Mouse (Mus musculus) midbrain, embryonic 12.5 days (tissue): ENCODE data around the gene Ffar3. TPM values are rescaled to one million over a fixed set of nuclear protein-coding genes. Genes with fewer than 3 reads are reported as not detected.

Experiments
- ATAC-seq: fragments of 200-750 bp; cut with Nextera tagmentation; 2 replicates; pipeline ENCODE4 v1.8.0; 2017; ENCODE audit warnings: low read depth, moderate TSS enrichment, moderate library complexity; ENCODE audit not compliant: low FRiP score
- H3K27ac ChIP-seq: fragments of 300-500 bp; sonication (generic); replicated peaks from 2 replicates; pipeline ENCODE4 v1.5.1; 2016; ENCODE audit warnings: mild to moderate bottlenecking
- H3K27me3 ChIP-seq: fragments of 300-500 bp; sonication (generic); 2 replicates; pipeline ENCODE4 v1.6.1; 2016; ENCODE audit warnings: mild to moderate bottlenecking
- H3K36me3 ChIP-seq: fragments of 300-500 bp; sonication (generic); 2 replicates; pipeline ENCODE4 v1.6.1; 2016
- H3K4me1 ChIP-seq: fragments of 300-500 bp; sonication (generic); 2 replicates; pipeline ENCODE4 v1.6.1; 2016
- H3K4me2 ChIP-seq: fragments of 300-500 bp; sonication (generic); replicated peaks from 2 replicates; pipeline ENCODE4 v1.6.1; 2016; ENCODE audit warnings: mild to moderate bottlenecking, moderate library complexity
- H3K4me3 ChIP-seq: fragments of 300-500 bp; sonication (generic); 2 replicates; pipeline ENCODE4 v1.5.1; 2016; ENCODE audit warnings: mild to moderate bottlenecking
- H3K9ac ChIP-seq: fragments of 300-500 bp; sonication (generic); replicated peaks from 2 replicates; pipeline ENCODE4 v1.6.1; 2016; ENCODE audit warnings: mild to moderate bottlenecking, moderate library complexity
- H3K9me3 ChIP-seq: fragments of 300-500 bp; sonication (generic); 2 replicates; pipeline ENCODE4 v1.6.1; 2016; ENCODE audit warnings: mild to moderate bottlenecking
- WGBS: fragments of 180-500 bp; shearing (Covaris S2); methylation state at CpG from one replicate; pipeline ENCODE4 v1.1.7; 2016; 5-methylcytosine and 5-hydroxymethylcytosine counted together
- polyA plus RNA-seq: library from polyadenylated mRNA; unstranded; fragments of >200 nt; fragmentation: Nextera tagmentation; extraction: Ambion mirVana; gene quantifications from 2 replicates; pipeline ENCODE4 v1.2.1, GENCODE M21; 2016

Ffar3 gene
- polyA plus RNA-seq, 1 experiment from 2014 or later, result not detected

GRCm38 (mm10) chr7:30873083-30873482 is 17.1 kb upstream of the Ffar3 start:
- no peak overlapping the region for H3K27ac ChIP-seq
- no peak for ATAC-seq
- H3K4me2 ChIP-seq, result peak overlapping the region; percentile 25
- no peak overlapping the region for H3K4me3 ChIP-seq
- H3K9me3 ChIP-seq, result no peaks in the 10 kb centered on the region
- no peaks in the 10 kb centered on the region for H3K36me3 ChIP-seq
- WGBS, result 28% methylated on average over 15 of the region's 15 CpGs
- H3K9ac ChIP-seq, result no peak overlapping the region
- H3K27me3 ChIP-seq, result peaks cover 6% of the 10 kb centered on the region; the same call in 1 of the 2 replicates
- no peaks in the 10 kb centered on the region for H3K4me1 ChIP-seq

- Histone ChIP-seq H3K27ac (no peak overlapping the region), H3K9me3 (no peaks in the 10 kb centered on the region), H3K27me3 (0 out of 2 replicates have a peak, but pooled peaks cover 8% of the 10 kb centered on the region), H3K36me3 (no peaks in the 10 kb centered on the region), H3K4me3 (no peak overlapping the region), H3K4me1 (0 out of 2 replicates have a peak, but pooled peaks cover 3% of the 10 kb centered on the region), H3K9ac (no peak overlapping the region), H3K4me2 (no peak overlapping the region)
- WGBS, result 76% methylated on average over 8 of the region's 8 CpGs
- no peak for ATAC-seq
Measured at GRCm38 (mm10) chr7:30863386-30863785, 7.4 kb upstream of the Ffar3 start.

GRCm38 (mm10) chr7:30861464-30861863 is 5.5 kb upstream of the Ffar3 start, which contains the start of gene Ffar1:
TSS of gene Ffar1 (minus strand) at chr7:30861564.
- no peak within 1 kb of the TSS for H3K4me2 ChIP-seq
- no peak for ATAC-seq
- H3K4me3 ChIP-seq, result no peak within 1 kb of the TSS
- 84% methylated on average over 12 of the region's 12 CpGs for WGBS
- H3K4me1 ChIP-seq, result 0 out of 2 replicates have a peak, but pooled peaks cover 3% of the 10 kb centered on the region
- no peaks in the 10 kb centered on the region for H3K36me3 ChIP-seq
- no peak within 1 kb of the TSS for H3K27ac ChIP-seq
- H3K9me3 ChIP-seq, result no peaks in the 10 kb centered on the region
- H3K27me3 ChIP-seq, result 0 out of 2 replicates have a peak, but pooled peaks cover 8% of the 10 kb centered on the region
- 0 out of 2 replicates have a peak within 1 kb of the TSS, but pooled peaks have one; percentile 28 for H3K9ac ChIP-seq

- peak; percentile 69 for ATAC-seq
- no peaks in the 10 kb centered on the region for H3K9me3 ChIP-seq
- peak overlapping the region; percentile 49 for H3K4me2 ChIP-seq
- peak overlapping the region; percentile 28 for H3K4me3 ChIP-seq
- WGBS, result 11% methylated on average over 12 of the region's 16 CpGs
- 0 out of 2 replicates have a peak, but pooled peaks cover 3% of the 10 kb centered on the region for H3K4me1 ChIP-seq
- H3K27ac ChIP-seq, result no peak overlapping the region
- H3K9ac ChIP-seq, result no peak overlapping the region
- H3K36me3 ChIP-seq, result no peaks in the 10 kb centered on the region
- 0 out of 2 replicates have a peak, but pooled peaks cover 8% of the 10 kb centered on the region for H3K27me3 ChIP-seq
Measured at GRCm38 (mm10) chr7:30859635-30860402, 3.8 kb upstream of the Ffar3 start.

- Histone ChIP-seq H3K27me3 (0 out of 2 replicates have a peak, but pooled peaks cover 8% of the 10 kb centered on the region), H3K9ac (no peak overlapping the region), H3K9me3 (no peaks in the 10 kb centered on the region), H3K4me2 (peak overlapping the region; percentile 49; the same call in 1 of the 2 replicates), H3K36me3 (no peaks in the 10 kb centered on the region), H3K4me3 (no peak overlapping the region), H3K27ac (no peak overlapping the region), H3K4me1 (0 out of 2 replicates have a peak, but pooled peaks cover 3% of the 10 kb centered on the region)
- peak; percentile 42; the same call in 1 of the 2 replicates for ATAC-seq
Measured at GRCm38 (mm10) chr7:30859290-30859634, 3.3 kb upstream of the Ffar3 start.

GRCm38 (mm10) chr7:30857746-30858145 is 1.8 kb upstream of the Ffar3 start:
- no peaks in the 10 kb centered on the region for H3K9me3 ChIP-seq
- no peak overlapping the region for H3K4me3 ChIP-seq
- H3K36me3 ChIP-seq, result no peaks in the 10 kb centered on the region
- WGBS, result 89% methylated on average over 1 of the region's 1 CpGs
- 0 out of 2 replicates have a peak, but pooled peaks cover 8% of the 10 kb centered on the region for H3K27me3 ChIP-seq
- no peak overlapping the region for H3K27ac ChIP-seq
- no peak overlapping the region for H3K9ac ChIP-seq
- no peaks in the 10 kb centered on the region for H3K4me1 ChIP-seq
- H3K4me2 ChIP-seq, result no peak overlapping the region
- ATAC-seq, result no peak

GRCm38 (mm10) chr7:30851421-30851820 is 4.6 kb downstream of the Ffar3 start:
- Histone ChIP-seq H3K4me1 (no peaks in the 10 kb centered on the region), H3K27ac (no peak overlapping the region), H3K4me3 (no peak overlapping the region), H3K27me3 (no peaks in the 10 kb centered on the region), H3K4me2 (no peak overlapping the region), H3K9me3 (no peaks in the 10 kb centered on the region), H3K9ac (no peak overlapping the region), H3K36me3 (no peaks in the 10 kb centered on the region)
- no peak for ATAC-seq
- WGBS, result 90% methylated on average over 1 of the region's 1 CpGs

GRCm38 (mm10) chr7:30847934-30848333 is 8.0 kb downstream of the Ffar3 start:
- H3K4me1 ChIP-seq, result peaks cover 6% of the 10 kb centered on the region; the same call in 1 of the 2 replicates

GRCm38 (mm10) chr7:30847386-30847785 is 8.6 kb downstream of the Ffar3 start:
- H3K9me3 ChIP-seq, result no peaks in the 10 kb centered on the region
- no peaks in the 10 kb centered on the region for H3K36me3 ChIP-seq
- no peak for ATAC-seq
- no peaks in the 10 kb centered on the region for H3K27me3 ChIP-seq
- no peak overlapping the region for H3K4me3 ChIP-seq
- 83% methylated on average over 5 of the region's 5 CpGs for WGBS
- H3K27ac ChIP-seq, result no peak overlapping the region
- H3K4me2 ChIP-seq, result no peak overlapping the region
- H3K4me1 ChIP-seq, result peaks cover 6% of the 10 kb centered on the region; the same call in 1 of the 2 replicates
- H3K9ac ChIP-seq, result no peak overlapping the region

More at GRCm38 (mm10) chr7:30847934-30848333, 8.0 kb downstream of the Ffar3 start:
- Histone ChIP-seq H3K9me3 (no peaks in the 10 kb centered on the region), H3K27me3 (no peaks in the 10 kb centered on the region), H3K36me3 (no peaks in the 10 kb centered on the region), H3K27ac (no peak overlapping the region), H3K9ac (no peak overlapping the region), H3K4me2 (no peak overlapping the region), H3K4me3 (no peak overlapping the region)
- ATAC-seq, result no peak
- 88% methylated on average over 6 of the region's 6 CpGs for WGBS

GRCm38 (mm10) chr7:30846505-30847053 is 9.4 kb downstream of the Ffar3 start:
- Histone ChIP-seq H3K4me1 (peaks cover 6% of the 10 kb centered on the region; the same call in 1 of the 2 replicates), H3K27ac (no peak overlapping the region), H3K9ac (no peak overlapping the region), H3K9me3 (no peaks in the 10 kb centered on the region), H3K36me3 (no peaks in the 10 kb centered on the region), H3K27me3 (no peaks in the 10 kb centered on the region), H3K4me2 (no peak overlapping the region), H3K4me3 (no peak overlapping the region)
- 71% methylated on average over 2 of the region's 2 CpGs for WGBS
- ATAC-seq, result no peak

- Histone ChIP-seq H3K4me3 (no peak overlapping the region), H3K36me3 (no peaks in the 10 kb centered on the region), H3K9me3 (no peaks in the 10 kb centered on the region), H3K27ac (peak overlapping the region; percentile 56), H3K9ac (no peak overlapping the region), H3K27me3 (no peaks in the 10 kb centered on the region), H3K4me1 (peaks cover 6% of the 10 kb centered on the region; the same call in 1 of the 2 replicates), H3K4me2 (no peak overlapping the region; the same call in 1 of the 2 replicates)
- 36% methylated on average over 7 of the region's 7 CpGs for WGBS
- ATAC-seq, result no peak
Measured at GRCm38 (mm10) chr7:30844676-30845297, 11.2 kb downstream of the Ffar3 start.

GRCm38 (mm10) chr7:30842092-30842491 is 13.9 kb downstream of the Ffar3 start:
- Histone ChIP-seq H3K36me3 (no peaks in the 10 kb centered on the region), H3K9ac (no peak overlapping the region), H3K4me1 (peaks cover 6% of the 10 kb centered on the region; the same call in 1 of the 2 replicates), H3K9me3 (no peaks in the 10 kb centered on the region), H3K4me2 (no peak overlapping the region), H3K27ac (no peak overlapping the region), H3K27me3 (no peaks in the 10 kb centered on the region), H3K4me3 (no peak overlapping the region)
- 92% methylated on average over 5 of the region's 5 CpGs for WGBS
- ATAC-seq, result no peak
